Mouse (Mus musculus) heart, embryonic 15.5 days (tissue): ENCODE results near the gene Gm8994. TPM values are rescaled to one million over a fixed set of nuclear protein-coding genes. Genes with fewer than 3 reads are reported as not detected.
"Not testable (repeated sequence)": the region's sequence is repeated elsewhere in the genome, so short reads cannot be mapped to it uniquely, and the experiment has no call there.

Source experiments
- ATAC-seq: fragments of 200-750 bp; cut with Nextera tagmentation; replicated peaks from 2 replicates; pipeline ENCODE4 v1.8.0; 2017; ENCODE audit warnings: low read depth, moderate TSS enrichment; ENCODE audit not compliant: insufficient number of reproducible peaks, insufficient read depth, low FRiP score
- H3K27ac ChIP-seq: fragments of 300-500 bp; sonication (generic); 2 replicates; pipeline ENCODE4 v1.5.1; 2015; ENCODE audit warnings: mild to moderate bottlenecking, inconsistent platforms
- H3K27me3 ChIP-seq: fragments of 300-500 bp; sonication (generic); 2 replicates; pipeline ENCODE4 v1.6.1; 2015; ENCODE audit warnings: inconsistent platforms
- H3K36me3 ChIP-seq: fragments of 300-500 bp; sonication (generic); 2 replicates; pipeline ENCODE4 v1.6.1; 2015; ENCODE audit warnings: mild to moderate bottlenecking, inconsistent platforms
- H3K4me1 ChIP-seq: fragments of 300-500 bp; sonication (generic); replicated peaks from 2 replicates; pipeline ENCODE4 v1.6.1; 2015; ENCODE audit warnings: inconsistent platforms
- H3K4me2 ChIP-seq: fragments of 300-500 bp; sonication (generic); 2 replicates; pipeline ENCODE4 v1.6.1; 2015; ENCODE audit warnings: inconsistent platforms, mild to moderate bottlenecking, moderate library complexity
- H3K4me3 ChIP-seq: fragments of 300-500 bp; sonication (generic); 2 replicates; pipeline ENCODE4 v1.5.1; 2015; ENCODE audit warnings: mild to moderate bottlenecking, inconsistent platforms
- H3K9ac ChIP-seq: fragments of 300-500 bp; sonication (generic); 2 replicates; pipeline ENCODE4 v1.6.1; 2015; ENCODE audit warnings: mild to moderate bottlenecking, inconsistent platforms
- H3K9me3 ChIP-seq: fragments of 300-500 bp; sonication (generic); replicated peaks from 2 replicates; pipeline ENCODE4 v1.6.1; 2016; ENCODE audit warnings: inconsistent platforms
- WGBS: fragments of 180-500 bp; shearing (Covaris S2); methylation state at CpG from one replicate; pipeline ENCODE4 v1.1.7; 2015; ENCODE audit warnings: mixed read lengths; 5-methylcytosine and 5-hydroxymethylcytosine counted together
- polyA plus RNA-seq: library from polyadenylated mRNA; unstranded; fragments of >200 nt; fragmentation: Nextera tagmentation; extraction: Ambion mirVana; gene quantifications from 2 replicates; pipeline ENCODE4 v1.2.1, GENCODE M21; 2015

Gene Gm8994
- polyA plus RNA-seq, 1 experiment from 2014 or later, result not detected

DNA sequence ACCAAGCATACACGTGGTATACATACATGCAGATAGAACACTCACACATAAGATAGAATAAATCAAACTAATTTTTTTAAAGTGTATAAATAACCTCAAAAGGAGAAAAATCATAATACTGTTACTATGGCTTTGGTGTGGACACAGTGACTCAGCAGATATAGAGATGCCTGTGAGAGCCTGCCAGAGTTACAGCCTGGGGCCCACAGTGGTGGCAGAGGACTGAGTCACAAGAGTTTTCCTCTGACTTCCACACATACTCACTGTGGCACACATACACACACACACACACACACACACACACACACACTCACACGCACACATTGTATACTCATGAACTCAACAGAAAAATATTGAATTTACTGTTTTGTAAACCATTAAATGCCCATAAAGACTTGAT, 17.9 kb upstream of the Gm8994 start:
- Histone ChIP-seq H3K36me3 (no peaks in the 10 kb centered on the region), H3K27me3 (no peaks in the 10 kb centered on the region), H3K9ac (no peak overlapping the region), H3K4me2 (no peak overlapping the region), H3K27ac (no peak overlapping the region), H3K4me3 (no peak overlapping the region), H3K9me3 (no peaks in the 10 kb centered on the region), H3K4me1 (no peaks in the 10 kb centered on the region)
- no peak for ATAC-seq
- WGBS, result 80% methylated on average over 2 of the region's 2 CpGs

DNA sequence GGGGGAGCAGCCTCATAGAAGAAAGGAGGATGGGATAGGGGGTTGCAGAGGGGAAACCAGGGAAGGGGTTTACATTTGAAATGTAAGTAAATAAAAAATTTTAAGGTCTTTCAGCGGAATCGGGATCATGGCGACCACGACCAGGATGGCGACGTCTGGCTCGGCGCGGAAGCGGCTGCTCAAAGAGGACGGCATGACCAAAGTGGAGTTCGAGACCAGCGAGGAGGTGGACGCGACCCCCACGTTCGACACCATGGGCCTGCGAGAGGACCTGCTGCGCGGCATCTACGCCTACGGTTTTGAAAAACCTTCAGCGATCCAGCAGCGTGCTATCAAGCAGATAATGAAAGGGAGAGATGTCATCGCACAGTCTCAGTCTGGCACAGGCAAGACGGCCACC, 1.1 kb downstream of the Gm8994 start:
- not testable (repeated sequence) for H3K27ac ChIP-seq, ATAC-seq, H3K4me1 ChIP-seq, H3K4me3 ChIP-seq, H3K9ac ChIP-seq, H3K27me3 ChIP-seq, H3K36me3 ChIP-seq, H3K9me3 ChIP-seq, H3K4me2 ChIP-seq
- WGBS, result 93% methylated on average over 26 of the region's 26 CpGs

DNA sequence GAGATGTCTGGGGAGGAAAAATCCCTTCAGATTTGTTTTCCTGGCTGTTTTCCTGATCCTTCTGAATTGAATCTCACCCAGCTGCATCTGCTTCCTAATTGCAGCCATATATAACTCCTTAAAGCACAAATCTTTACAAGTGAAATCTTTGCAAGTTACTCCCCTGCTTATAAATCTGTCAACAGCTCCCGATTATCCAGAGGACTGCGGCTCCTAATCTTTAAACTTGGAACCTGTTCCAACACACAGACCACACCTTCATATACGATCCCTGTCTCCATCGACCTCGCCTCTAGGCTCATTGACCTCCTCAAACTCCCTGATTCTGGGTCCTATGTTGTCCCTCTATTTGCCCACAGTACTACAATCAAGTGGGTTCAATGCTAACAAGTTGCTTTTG, 13.3 kb downstream of the Gm8994 start:
- Histone ChIP-seq H3K9ac (no peak overlapping the region), H3K4me2 (no peak overlapping the region), H3K27ac (no peak overlapping the region), H3K36me3 (no peaks in the 10 kb centered on the region), H3K9me3 (no peaks in the 10 kb centered on the region), H3K27me3 (no peaks in the 10 kb centered on the region), H3K4me3 (no peak overlapping the region), H3K4me1 (no peaks in the 10 kb centered on the region)
- 58% methylated on average over 5 of the region's 5 CpGs for WGBS
- ATAC-seq, result no peak

DNA sequence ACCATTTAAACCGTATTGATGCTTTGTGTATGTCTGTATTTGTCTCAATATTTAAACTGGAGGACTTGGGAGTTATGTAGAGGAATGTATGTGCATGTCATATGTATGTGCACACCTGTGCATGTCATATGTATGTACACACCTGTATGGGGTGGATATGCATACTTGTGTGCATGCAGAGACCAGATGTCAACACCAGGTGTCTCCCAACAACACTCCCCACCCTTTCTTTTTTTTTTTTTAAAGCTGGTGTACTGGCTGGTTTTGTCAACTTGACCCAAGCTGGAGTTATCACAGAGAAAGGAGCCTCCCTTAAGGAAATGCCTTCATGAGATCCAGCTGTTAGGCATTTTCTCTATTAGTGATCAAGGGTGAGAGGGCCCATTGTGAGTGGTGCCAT, 13.8 kb downstream of the Gm8994 start:
- no peaks in the 10 kb centered on the region for H3K36me3 ChIP-seq
- H3K4me2 ChIP-seq, result no peak overlapping the region
- no peak overlapping the region for H3K27ac ChIP-seq
- no peaks in the 10 kb centered on the region for H3K27me3 ChIP-seq
- H3K4me3 ChIP-seq, result no peak overlapping the region
- H3K9ac ChIP-seq, result no peak overlapping the region
- H3K4me1 ChIP-seq, result no peaks in the 10 kb centered on the region
- 90% methylated on average over 1 of the region's 1 CpGs for WGBS
- no peak for ATAC-seq
- H3K9me3 ChIP-seq, result no peaks in the 10 kb centered on the region

DNA sequence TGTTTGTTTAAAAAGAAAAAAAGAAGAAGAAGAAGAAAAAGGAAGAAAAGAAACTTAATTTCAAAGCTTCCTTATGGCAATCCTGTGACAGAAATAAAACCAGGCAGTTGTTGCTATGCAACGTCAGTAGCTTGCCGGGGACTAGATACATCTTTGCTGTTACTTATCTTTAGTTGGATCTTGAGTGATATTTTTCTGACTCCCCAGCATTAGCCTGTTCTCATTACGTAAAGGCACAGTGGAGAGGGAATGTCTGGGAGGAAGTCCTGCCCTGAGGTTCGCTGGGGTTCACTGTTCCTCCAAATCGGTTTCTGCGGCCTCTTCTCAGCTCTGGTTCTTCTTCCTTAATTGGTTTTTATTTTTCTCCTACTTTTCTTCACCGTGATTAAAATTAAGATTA, 16.5 kb downstream of the Gm8994 start:
- Histone ChIP-seq H3K27me3 (no peaks in the 10 kb centered on the region), H3K9ac (no peak overlapping the region), H3K27ac (no peak overlapping the region), H3K4me1 (no peaks in the 10 kb centered on the region), H3K9me3 (no peaks in the 10 kb centered on the region), H3K36me3 (no peaks in the 10 kb centered on the region), H3K4me2 (no peak overlapping the region), H3K4me3 (no peak overlapping the region)
- no peak for ATAC-seq
- 76% methylated on average over 7 of the region's 7 CpGs for WGBS

DNA sequence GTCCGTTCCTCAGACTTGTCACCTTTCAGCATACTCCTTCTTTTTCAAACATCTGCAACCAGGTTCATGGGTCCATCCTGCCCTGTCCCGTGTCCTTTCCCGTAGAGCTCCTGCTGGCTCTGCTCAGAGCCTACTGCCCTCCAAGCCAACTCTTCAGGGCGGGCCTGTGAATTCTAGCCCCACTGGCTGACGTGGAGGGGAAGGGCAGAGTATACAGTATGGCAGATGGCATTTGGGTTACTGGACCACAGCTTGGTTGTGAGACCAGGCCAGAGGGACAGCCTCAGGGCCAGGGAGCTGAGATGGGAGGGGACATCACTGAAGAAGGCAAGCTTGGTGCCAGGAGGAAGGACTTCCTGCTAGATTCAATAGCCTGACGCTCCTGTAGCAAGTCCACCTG, 17.7 kb downstream of the Gm8994 start:
- Histone ChIP-seq H3K4me1 (no peaks in the 10 kb centered on the region), H3K4me3 (no peak overlapping the region), H3K36me3 (no peaks in the 10 kb centered on the region), H3K4me2 (no peak overlapping the region), H3K27me3 (no peaks in the 10 kb centered on the region), H3K9ac (no peak overlapping the region), H3K27ac (no peak overlapping the region), H3K9me3 (no peaks in the 10 kb centered on the region)
- whole genome bisulfite sequencing, result 78% methylated on average over 6 of the region's 6 CpGs
- no peak for ATAC-seq

DNA sequence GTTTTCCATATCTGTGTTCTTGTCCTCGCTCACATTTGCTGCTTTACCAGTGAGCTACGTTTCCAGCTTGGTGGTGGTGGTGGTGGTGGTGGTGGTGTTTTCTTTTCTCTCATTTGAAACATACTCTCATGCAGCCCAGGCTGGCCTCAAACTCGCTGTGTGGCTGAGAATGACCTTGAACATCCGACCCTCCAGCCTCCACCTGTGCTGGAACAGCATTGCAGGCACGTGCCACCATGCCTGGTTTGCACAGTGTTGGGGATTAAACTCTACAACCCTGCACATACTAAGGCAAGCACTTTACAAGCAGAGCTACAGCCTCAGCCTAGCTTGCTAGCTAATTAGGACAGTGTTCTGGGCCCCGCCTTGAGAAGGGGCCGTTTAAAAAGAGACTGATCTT, 18.3 kb downstream of the Gm8994 start:
- Histone ChIP-seq H3K4me3 (no peak overlapping the region), H3K9ac (no peak overlapping the region), H3K4me2 (no peak overlapping the region), H3K36me3 (no peaks in the 10 kb centered on the region), H3K4me1 (no peaks in the 10 kb centered on the region), H3K27me3 (no peaks in the 10 kb centered on the region), H3K27ac (no peak overlapping the region), H3K9me3 (no peaks in the 10 kb centered on the region)
- ATAC-seq, result no peak
- WGBS, result 87% methylated on average over 7 of the region's 7 CpGs

DNA sequence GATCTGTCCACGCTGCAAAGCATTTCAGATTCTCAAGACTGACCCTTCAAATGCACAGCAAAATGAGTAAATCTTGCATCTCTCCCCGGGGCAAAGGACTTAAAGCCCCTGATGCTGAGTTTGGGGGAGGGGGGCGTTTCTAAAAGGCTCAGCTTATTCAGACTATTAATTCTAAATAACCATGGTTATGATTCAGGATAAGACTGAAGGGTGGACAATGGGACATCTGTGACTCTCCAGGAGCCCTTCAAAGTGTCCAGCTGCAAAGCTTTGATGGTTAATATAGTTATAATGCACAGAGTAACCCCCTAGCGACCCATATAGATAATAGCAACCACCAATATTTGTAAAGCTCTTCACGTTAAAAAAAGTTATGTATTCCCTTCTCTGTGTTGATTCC, 19.7 kb downstream of the Gm8994 start:
- Histone ChIP-seq H3K9me3 (no peaks in the 10 kb centered on the region), H3K4me2 (no peak overlapping the region), H3K27me3 (no peaks in the 10 kb centered on the region), H3K4me1 (no peaks in the 10 kb centered on the region), H3K36me3 (no peaks in the 10 kb centered on the region), H3K27ac (no peak overlapping the region), H3K9ac (no peak overlapping the region), H3K4me3 (no peak overlapping the region)
- WGBS, result 65% methylated on average over 5 of the region's 5 CpGs
- ATAC-seq, result no peak

DNA sequence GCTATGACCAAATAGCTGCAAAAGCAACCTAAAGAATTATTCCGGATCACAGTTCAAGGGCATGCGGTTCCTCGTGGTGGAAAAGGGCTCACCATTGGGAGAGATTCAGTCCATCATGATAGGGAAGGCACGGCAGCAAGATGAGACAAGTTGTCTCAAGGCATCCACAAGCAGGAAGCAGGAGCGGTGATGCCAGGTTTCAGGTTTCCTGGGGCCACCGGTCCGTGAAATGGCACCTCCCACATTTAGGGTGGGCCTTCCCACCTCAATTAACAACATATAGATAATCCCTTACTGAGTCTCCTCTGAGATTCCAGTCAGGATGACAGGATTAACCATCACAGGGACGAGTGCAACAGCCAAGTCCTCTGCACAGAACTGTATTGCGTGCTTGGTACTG, 20.3 kb downstream of the Gm8994 start:
- no peaks in the 10 kb centered on the region for H3K4me1 ChIP-seq
- 51% methylated on average over 9 of the region's 9 CpGs for WGBS
- H3K9me3 ChIP-seq, result no peaks in the 10 kb centered on the region
- no peak overlapping the region for H3K4me2 ChIP-seq
- no peak overlapping the region for H3K9ac ChIP-seq
- no peak for ATAC-seq
- no peak overlapping the region for H3K4me3 ChIP-seq
- no peaks in the 10 kb centered on the region for H3K27me3 ChIP-seq
- H3K36me3 ChIP-seq, result no peaks in the 10 kb centered on the region
- no peak overlapping the region for H3K27ac ChIP-seq

DNA sequence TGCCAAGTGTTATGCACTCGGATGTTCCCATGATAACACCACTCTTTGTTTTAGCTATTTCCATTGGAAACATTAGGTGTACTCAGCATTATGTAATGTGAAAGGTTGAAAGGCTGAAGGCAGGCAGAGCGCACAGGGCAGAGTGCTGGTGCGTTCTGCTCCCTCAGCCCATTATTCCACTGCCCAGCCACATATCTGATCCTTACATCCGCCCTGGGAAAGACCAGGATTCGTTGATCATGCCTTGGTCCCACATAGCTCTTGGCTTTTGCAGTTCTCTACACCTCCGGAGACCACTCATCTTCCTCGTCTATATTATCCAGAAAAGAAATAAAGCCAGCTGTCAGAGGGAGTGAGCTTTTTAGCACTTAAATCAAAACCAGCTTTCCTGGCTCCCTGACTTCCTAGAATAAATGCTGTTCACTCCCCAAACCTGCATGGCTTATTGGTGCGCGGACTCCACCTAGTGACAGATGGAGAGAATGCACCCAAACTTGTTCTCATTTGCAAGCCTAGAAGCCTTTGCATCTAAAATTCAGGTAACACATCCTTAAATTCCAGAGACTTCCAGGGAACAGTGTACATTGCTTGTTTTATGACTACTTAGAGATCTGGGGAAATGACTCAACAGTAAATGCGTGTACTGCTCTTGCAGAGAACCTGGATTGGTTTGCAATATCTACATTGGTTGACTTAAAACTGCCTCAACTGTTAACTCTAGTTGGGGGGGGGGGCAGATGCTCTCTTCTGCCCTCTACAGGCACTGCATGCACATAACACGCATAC, 26.3 kb downstream of the Gm8994 start:
- Histone ChIP-seq H3K4me2 (no peak overlapping the region), H3K4me3 (no peak overlapping the region), H3K4me1 (no peaks in the 10 kb centered on the region), H3K9ac (no peak overlapping the region), H3K27ac (no peak overlapping the region), H3K36me3 (no peaks in the 10 kb centered on the region), H3K27me3 (no peaks in the 10 kb centered on the region), H3K9me3 (no peaks in the 10 kb centered on the region)
- WGBS, result 33% methylated on average over 11 of the region's 11 CpGs
- ATAC-seq, result no peak

DNA sequence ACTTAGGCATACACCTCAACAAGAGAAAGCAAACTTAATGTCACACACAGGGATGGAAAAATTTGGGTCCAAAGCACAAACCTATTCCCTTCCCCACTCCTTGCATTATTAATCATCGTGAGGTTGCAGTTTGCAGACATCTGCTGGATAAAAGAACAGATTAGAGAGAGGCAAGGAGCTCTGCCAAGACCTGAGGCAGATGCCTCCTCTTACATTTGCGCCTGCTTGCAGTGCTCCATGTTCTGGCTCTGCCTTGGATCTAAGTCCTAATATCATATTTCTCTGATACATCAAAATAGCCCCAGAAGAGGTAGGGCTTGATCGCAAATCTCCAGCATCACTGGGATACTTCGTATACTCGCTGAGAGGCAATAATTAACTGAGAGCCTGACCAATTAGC, 31.1 kb downstream of the Gm8994 start:
- Histone ChIP-seq H3K36me3 (no peaks in the 10 kb centered on the region), H3K4me1 (no peaks in the 10 kb centered on the region), H3K4me3 (no peak overlapping the region), H3K27me3 (no peaks in the 10 kb centered on the region), H3K9me3 (no peaks in the 10 kb centered on the region), H3K4me2 (no peak overlapping the region), H3K9ac (no peak overlapping the region), H3K27ac (no peak overlapping the region)
- WGBS, result 76% methylated on average over 5 of the region's 5 CpGs
- no peak for ATAC-seq

DNA sequence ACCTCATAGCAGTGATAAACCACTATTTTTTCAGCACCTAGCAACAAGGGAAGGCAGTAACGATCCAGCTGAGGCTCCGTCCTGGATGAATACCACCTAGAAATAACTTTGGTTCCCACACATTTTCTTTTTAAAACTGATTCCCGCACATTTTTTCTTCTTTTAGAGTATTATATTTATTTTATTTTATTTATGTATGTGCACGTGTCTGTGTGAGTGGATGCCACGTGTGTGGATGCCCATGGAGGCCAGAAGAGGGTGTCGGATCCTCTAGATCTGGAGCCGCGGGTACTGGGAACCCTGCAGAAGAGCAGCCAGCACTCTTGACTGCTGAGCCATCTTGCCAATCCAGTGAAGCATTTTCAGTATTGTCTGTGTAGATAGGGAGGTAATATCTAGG, 36.0 kb downstream of the Gm8994 start:
- Histone ChIP-seq H3K27ac (no peak overlapping the region), H3K4me2 (no peak overlapping the region), H3K4me3 (no peak overlapping the region), H3K9ac (no peak overlapping the region), H3K9me3 (no peaks in the 10 kb centered on the region), H3K27me3 (no peaks in the 10 kb centered on the region), H3K36me3 (no peaks in the 10 kb centered on the region), H3K4me1 (no peaks in the 10 kb centered on the region)
- ATAC-seq, result no peak
- WGBS, result 79% methylated on average over 8 of the region's 8 CpGs
